8 mouse cellular contexts compared by ENCODE assay signal in the genomic region with DNA sequence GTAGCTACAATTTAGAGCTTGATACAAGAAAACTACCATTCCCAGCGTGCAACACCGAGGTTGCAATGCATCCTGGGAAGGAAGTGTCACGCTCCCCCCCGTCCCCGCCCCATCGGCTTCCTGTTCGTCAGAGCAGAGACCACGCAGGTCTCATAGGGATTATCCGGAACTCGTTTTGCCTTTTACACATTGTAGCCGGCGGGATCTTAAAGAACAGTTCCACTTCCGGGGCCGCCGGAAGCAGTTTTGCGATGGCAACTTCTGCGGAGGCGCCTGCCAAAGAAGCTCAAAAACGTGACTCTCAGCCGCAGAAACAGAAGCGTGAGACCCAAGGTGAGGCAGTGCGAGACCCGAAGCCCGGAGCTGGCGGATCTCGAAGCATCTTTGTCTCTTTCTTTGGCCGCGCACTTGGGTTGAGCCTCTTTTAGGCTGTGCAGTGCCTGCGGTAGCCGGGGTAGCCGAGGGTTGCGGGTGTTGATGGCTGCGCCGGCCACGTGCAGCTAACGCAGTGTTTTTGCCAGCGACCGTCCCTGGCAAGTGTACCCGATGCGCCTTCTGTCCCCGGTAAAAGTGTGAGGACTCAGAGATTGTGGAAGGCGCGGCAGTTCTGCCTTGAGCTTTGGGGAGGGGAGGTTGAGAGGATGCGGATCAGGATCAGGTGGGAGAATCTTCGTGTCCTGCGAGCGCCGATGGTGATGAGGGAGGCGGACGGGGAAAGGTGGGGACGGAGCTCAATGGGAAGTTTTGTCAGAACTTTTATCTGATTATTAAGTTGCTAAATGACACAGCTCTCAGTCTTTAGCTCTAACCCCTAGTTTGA. TPM values are rescaled to one million over a fixed set of nuclear protein-coding genes. Genes with fewer than 3 reads are reported as not detected.
DNase-seq lines count a peak whose midpoint lies in the region; ATAC-seq and TF ChIP-seq lines count a peak whose summit lies in the region.

TSS of gene Krr1 (plus strand) at position 123 of the 820 bp plus-strand sequence.

- H3K4me3 ChIP-seq in cortical plate, adult 2 months (ENCODE audit: insufficient read depth, low read length) = peak within 1 kb of the TSS; percentile 97
- peak within 1 kb of the TSS; percentile 99 for H3K4me3 ChIP-seq in megakaryocyte, embryonic 14.5 days (replicated peaks)

- peaks cover 27% of the 10 kb centered on the region for H3K36me3 ChIP-seq in megakaryocyte, embryonic 14.5 days (replicated peaks; ENCODE audit: low read length)

- H3K4me1 ChIP-seq in cortical plate, adult 2 months (ENCODE audit: control insufficient read depth, insufficient read depth, low read length) = no peaks in the 10 kb centered on the region; the same call in 1 of the 2 replicates
- H3K4me1 ChIP-seq in megakaryocyte, embryonic 14.5 days = peaks cover 31% of the 10 kb centered on the region

- peaks cover 4% of the 10 kb centered on the region for H3K27me3 ChIP-seq in megakaryocyte, embryonic 14.5 days (replicated peaks)

- peaks cover 5% of the 10 kb centered on the region; the same call in 1 of the 2 replicates for H3K9me3 ChIP-seq in megakaryocyte, embryonic 14.5 days

- TF ChIP-seq POLR2A in cortical plate, adult 2 months (IDR thresholded peaks at IDR 0.05; ENCODE audit: extremely low read depth, insufficient read depth, low read length) = peak; percentile 77

- peak; percentile 76 to 83 for DNase-seq in gastrocnemius, adult 8-10 months (ENCODE audit: low spot score in 2 of 2)
- DNase-seq in hindlimb bud, embryonic 11.5 days (ENCODE audit: extremely low spot score, low read depth, low spot score) = peak; percentile 91
- peak; percentile 80 to 89 for DNase-seq in left cerebral cortex, adult 8-10 months (ENCODE audit: low spot score in 2 of 2)
- peak; percentile 92 to 95 for DNase-seq in right cerebral cortex, postnatal 10 days (ENCODE audit: low spot score in 2 of 2)
- DNase-seq in urinary bladder, postnatal 25 days (ENCODE audit: low spot score) = peak; percentile 78

- peak; percentile 98 for ATAC-seq in activated CD4-positive, CD25-positive, alpha-beta regulatory T cell, adult 4 months

- peak within 1 kb of the TSS; percentile 76 for H3K27ac ChIP-seq in cortical plate, adult 2 months (ENCODE audit: insufficient read depth, low read length)

- no peak for TF ChIP-seq CTCF in cortical plate, adult 2 months (IDR thresholded peaks at IDR 0.05; ENCODE audit: extremely low read depth, insufficient read depth, low read length)

RNA-seq across cellular contexts. Expression of gene Krr1, which starts in this region (rescaled TPM):
- polyA plus RNA-seq in activated CD4-positive, CD25-positive, alpha-beta regulatory T cell, adult 4 months (2017; shearing (Covaris generic)) = 10 to 100 TPM; 41.2 to 41.9 TPM
- 27.9 and 28.5 TPM in 2 replicates for polyA plus RNA-seq in cortical plate, adult 2 months (2012; rRNA removed)
- 10 to 100 TPM; 24.5 to 29.6 (median 27.4) TPM for total RNA-seq in gastrocnemius, adult 8-10 months (2022)
- total RNA-seq in left cerebral cortex, adult 8-10 months (2022) = 10 to 100 TPM; 37.3 to 43.5 (median 40.3) TPM
- 0.95 and 2.0 TPM in 2 replicates for polyA plus RNA-seq in megakaryocyte, embryonic 14.5 days (2012; ENCODE audit: insufficient read depth, low replicate concordance)

Comparison
In these comparisons a context has a peak if more than half of its experiments do, and no peak if none do; other contexts are left out.
1. Peak in every context shown above with its lines: DNase-seq, ATAC-seq, H3K4me3 ChIP-seq and H3K27ac ChIP-seq.